Mouse (Mus musculus): ENCODE measurements around the gene Spred2. TPM values are rescaled to one million over a fixed set of nuclear protein-coding genes. Genes with fewer than 3 reads are reported as not detected.

Spred2 gene
- polyA plus RNA-seq, 1 experiment from 2014 or later: 7.3 TPM

DNA sequence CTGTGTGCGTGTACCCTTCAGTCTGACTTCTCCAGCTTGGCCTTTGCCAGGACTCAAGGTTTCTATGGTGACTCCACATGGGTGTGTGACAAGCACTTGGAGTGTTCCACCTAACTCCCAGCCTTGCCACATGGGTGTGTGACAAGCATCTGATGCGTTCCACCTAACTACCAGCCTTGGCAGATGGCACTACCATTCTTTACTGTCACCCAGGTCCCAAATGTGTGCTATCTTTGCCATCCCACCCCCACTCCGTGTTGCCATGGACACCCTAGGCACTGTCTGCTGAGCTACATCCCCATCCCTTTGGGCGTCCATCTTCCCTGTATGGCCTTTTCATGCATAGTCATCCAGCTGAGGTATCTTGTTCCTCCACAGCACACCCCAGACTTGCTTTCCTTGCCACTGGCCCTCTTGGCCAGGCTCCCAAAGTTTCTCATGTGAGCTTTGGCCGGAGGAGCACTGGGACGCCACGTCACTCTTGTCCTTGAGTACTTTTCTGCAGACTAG is 23.5 kb downstream of the Spred2 start:
- H3K36me3 ChIP-seq (replicated peaks): peaks cover 30% of the 10 kb centered on the region
- H3K4me3 ChIP-seq: no peak overlapping the region
- H3K4me1 ChIP-seq: peaks cover 42% of the 10 kb centered on the region
- no peak for DNase-seq (ENCODE audit: extremely low spot score, low spot score)
- no peak overlapping the region for H3K27ac ChIP-seq
- H3K9me3 ChIP-seq: peaks cover 4% of the 10 kb centered on the region; the same call in 1 of the 2 replicates
- WGBS: 93% methylated on average over 7 of the region's 7 CpGs
- H3K27me3 ChIP-seq (ENCODE audit: poor library complexity, severe bottlenecking): no peaks in the 10 kb centered on the region

- DNase-seq (ENCODE audit: extremely low spot score, low spot score): no peak
- H3K4me1 ChIP-seq: peaks cover 40% of the 10 kb centered on the region
- no peak overlapping the region for H3K4me3 ChIP-seq
- peaks cover 4% of the 10 kb centered on the region; the same call in 1 of the 2 replicates for H3K9me3 ChIP-seq
- H3K27me3 ChIP-seq (ENCODE audit: poor library complexity, severe bottlenecking): no peaks in the 10 kb centered on the region
- H3K36me3 ChIP-seq (replicated peaks): peaks cover 25% of the 10 kb centered on the region
- WGBS: 84% methylated on average over 5 of the region's 5 CpGs
- no peak overlapping the region for H3K27ac ChIP-seq
These were observed 25.6 kb downstream of the Spred2 start for GRCm38 (mm10) chr11:19949725-19950124.

DNA sequence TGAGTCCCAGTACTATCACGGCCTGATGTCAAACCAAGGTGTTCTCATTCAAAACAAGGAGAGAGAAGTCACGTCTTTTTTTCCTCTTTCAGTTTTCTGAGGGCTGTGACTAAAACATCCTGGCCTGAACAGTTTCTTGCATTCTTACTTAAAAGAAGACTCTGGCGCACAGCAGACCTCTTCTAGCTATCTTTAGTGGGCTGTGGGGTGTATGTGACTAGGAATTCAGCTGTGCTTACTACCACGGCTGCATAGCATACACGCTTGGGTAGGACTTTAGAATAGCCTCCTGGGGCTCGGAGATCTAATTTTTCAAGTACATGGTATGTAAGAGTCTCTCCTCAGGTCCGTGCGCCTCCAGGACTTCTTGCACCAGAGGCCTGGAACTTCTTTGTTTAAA is 26.0 kb downstream of the Spred2 start:
- WGBS: 88% methylated on average over 8 of the region's 8 CpGs
- Histone ChIP-seq H3K36me3 (replicated peaks) (peaks cover 24% of the 10 kb centered on the region), H3K4me1 (peaks cover 36% of the 10 kb centered on the region), H3K9me3 (peaks cover 4% of the 10 kb centered on the region; the same call in 1 of the 2 replicates), H3K27me3 (ENCODE audit: poor library complexity, severe bottlenecking) (no peaks in the 10 kb centered on the region), H3K4me3 (no peak overlapping the region), H3K27ac (0 out of 2 replicates have a peak overlapping the region, but pooled peaks have one; percentile 25)
- no peak for DNase-seq (ENCODE audit: extremely low spot score, low spot score)

GRCm38 (mm10) chr11:19952963-19953362 is 28.8 kb downstream of the Spred2 start:
- Histone ChIP-seq H3K27ac (no peak overlapping the region), H3K27me3 (ENCODE audit: poor library complexity, severe bottlenecking) (no peaks in the 10 kb centered on the region), H3K4me3 (no peak overlapping the region), H3K36me3 (replicated peaks) (peaks cover 12% of the 10 kb centered on the region; the same call in 1 of the 2 replicates), H3K9me3 (no peaks in the 10 kb centered on the region), H3K4me1 (peaks cover 26% of the 10 kb centered on the region)
- 77% methylated on average over 8 of the region's 8 CpGs for WGBS
- DNase-seq (ENCODE audit: extremely low spot score, low spot score): no peak

GRCm38 (mm10) chr11:19953919-19954318 is 29.7 kb downstream of the Spred2 start:
- H3K4me3 ChIP-seq: no peak overlapping the region
- H3K27ac ChIP-seq: no peak overlapping the region
- no peaks in the 10 kb centered on the region for H3K9me3 ChIP-seq
- peaks cover 12% of the 10 kb centered on the region; the same call in 1 of the 2 replicates for H3K36me3 ChIP-seq (replicated peaks)
- H3K27me3 ChIP-seq (ENCODE audit: poor library complexity, severe bottlenecking): no peaks in the 10 kb centered on the region
- DNase-seq (ENCODE audit: extremely low spot score, low spot score): no peak
- WGBS: 93% methylated on average over 7 of the region's 7 CpGs
- H3K4me1 ChIP-seq: peaks cover 26% of the 10 kb centered on the region

GRCm38 (mm10) chr11:19955069-19955468 is 30.9 kb downstream of the Spred2 start:
- Histone ChIP-seq H3K4me3 (no peak overlapping the region), H3K36me3 (replicated peaks) (peaks cover 12% of the 10 kb centered on the region; the same call in 1 of the 2 replicates), H3K27ac (no peak overlapping the region), H3K27me3 (ENCODE audit: poor library complexity, severe bottlenecking) (no peaks in the 10 kb centered on the region), H3K9me3 (no peaks in the 10 kb centered on the region), H3K4me1 (peaks cover 20% of the 10 kb centered on the region)
- no peak for DNase-seq (ENCODE audit: extremely low spot score, low spot score)
- WGBS: 90% methylated on average over 9 of the region's 9 CpGs

GRCm38 (mm10) chr11:19955701-19956100 is 31.5 kb downstream of the Spred2 start:
- 95% methylated on average over 6 of the region's 6 CpGs for WGBS
- no peaks in the 10 kb centered on the region for H3K27me3 ChIP-seq (ENCODE audit: poor library complexity, severe bottlenecking)

GRCm38 (mm10) chr11:19959006-19959405 is 34.8 kb downstream of the Spred2 start:
- Histone ChIP-seq H3K27ac (no peak overlapping the region), H3K36me3 (replicated peaks) (peaks cover 23% of the 10 kb centered on the region), H3K9me3 (no peaks in the 10 kb centered on the region), H3K27me3 (ENCODE audit: poor library complexity, severe bottlenecking) (no peaks in the 10 kb centered on the region), H3K4me3 (no peak overlapping the region), H3K4me1 (peaks cover 13% of the 10 kb centered on the region)
- no peak for DNase-seq (ENCODE audit: extremely low spot score, low spot score)
- WGBS: 91% methylated on average over 3 of the region's 3 CpGs

More at GRCm38 (mm10) chr11:19955701-19956100, 31.5 kb downstream of the Spred2 start:
- Histone ChIP-seq H3K27ac (no peak overlapping the region), H3K36me3 (replicated peaks) (peaks cover 12% of the 10 kb centered on the region; the same call in 1 of the 2 replicates), H3K9me3 (no peaks in the 10 kb centered on the region), H3K4me1 (peaks cover 15% of the 10 kb centered on the region; the same call in 1 of the 2 replicates), H3K4me3 (no peak overlapping the region)
- DNase-seq (ENCODE audit: extremely low spot score, low spot score): no peak

GRCm38 (mm10) chr11:19959897-19960296 is 35.7 kb downstream of the Spred2 start:
- no peak overlapping the region for H3K27ac ChIP-seq
- DNase-seq (ENCODE audit: extremely low spot score, low spot score): no peak
- H3K4me3 ChIP-seq: no peak overlapping the region
- peaks cover 23% of the 10 kb centered on the region for H3K36me3 ChIP-seq (replicated peaks)
- H3K27me3 ChIP-seq (ENCODE audit: poor library complexity, severe bottlenecking): no peaks in the 10 kb centered on the region
- no peaks in the 10 kb centered on the region for H3K9me3 ChIP-seq
- 82% methylated on average over 5 of the region's 5 CpGs for WGBS
- H3K4me1 ChIP-seq: peaks cover 18% of the 10 kb centered on the region

GRCm38 (mm10) chr11:19960541-19960940 is 36.4 kb downstream of the Spred2 start:
- Histone ChIP-seq H3K27me3 (ENCODE audit: poor library complexity, severe bottlenecking) (no peaks in the 10 kb centered on the region), H3K4me1 (peaks cover 24% of the 10 kb centered on the region), H3K36me3 (replicated peaks) (peaks cover 20% of the 10 kb centered on the region), H3K4me3 (no peak overlapping the region), H3K9me3 (no peaks in the 10 kb centered on the region), H3K27ac (no peak overlapping the region)
- WGBS: 97% methylated on average over 3 of the region's 3 CpGs
- no peak for DNase-seq (ENCODE audit: extremely low spot score, low spot score)

DNA sequence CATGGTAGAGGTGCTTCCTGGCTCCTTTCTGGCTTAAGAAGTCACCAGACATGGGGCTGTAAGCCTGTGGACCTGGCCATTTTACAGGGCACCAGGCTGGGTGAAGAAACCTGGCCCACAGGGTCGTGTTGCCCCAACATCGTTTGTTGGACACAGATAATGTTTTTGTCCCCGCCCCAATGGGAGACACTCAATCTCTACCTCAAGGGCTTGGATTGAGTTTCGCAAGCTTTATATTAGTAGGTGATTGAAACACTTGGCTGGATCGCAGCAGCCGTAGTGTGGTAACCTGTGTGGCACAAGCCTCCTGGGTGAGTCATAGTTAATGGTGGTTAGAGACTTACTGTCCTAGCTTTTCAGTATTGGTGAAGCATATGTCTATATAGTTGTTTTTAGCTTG is 36.9 kb downstream of the Spred2 start:
- Histone ChIP-seq H3K4me3 (no peak overlapping the region), H3K27ac (no peak overlapping the region), H3K27me3 (ENCODE audit: poor library complexity, severe bottlenecking) (no peaks in the 10 kb centered on the region), H3K36me3 (replicated peaks) (peaks cover 20% of the 10 kb centered on the region), H3K9me3 (no peaks in the 10 kb centered on the region), H3K4me1 (peaks cover 24% of the 10 kb centered on the region)
- DNase-seq (ENCODE audit: extremely low spot score, low spot score): no peak
- WGBS: 93% methylated on average over 6 of the region's 6 CpGs

DNA sequence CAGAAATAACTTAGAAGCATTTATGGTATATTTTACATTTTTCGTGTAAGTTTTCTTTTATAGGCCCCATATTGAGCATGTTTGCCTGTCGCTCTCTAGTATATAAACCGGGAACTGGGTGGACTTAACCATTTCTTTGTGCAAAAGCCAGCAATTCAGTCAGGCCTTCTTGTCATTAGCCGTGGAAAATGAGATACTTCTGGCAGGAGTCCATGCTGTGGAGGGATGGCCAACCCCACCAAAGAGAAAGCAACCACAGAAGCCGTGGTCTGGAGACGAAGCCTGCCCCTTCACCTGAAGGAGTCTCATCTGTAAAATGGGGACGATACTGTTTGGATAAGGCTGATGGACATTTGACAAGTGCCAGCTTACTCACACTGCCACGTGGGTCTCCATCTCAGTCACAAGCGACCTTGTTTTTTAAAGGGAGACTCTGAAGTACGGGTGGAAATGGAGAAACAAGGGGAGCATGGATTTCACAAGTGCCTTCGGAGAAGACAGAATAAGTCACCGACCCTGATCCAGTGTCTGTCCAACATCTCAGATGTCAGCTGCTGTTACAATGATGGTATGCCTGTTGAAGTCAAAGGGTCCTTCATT is 37.7 kb downstream of the Spred2 start:
- DNase-seq (ENCODE audit: extremely low spot score, low spot score): no peak
- Histone ChIP-seq H3K27ac (no peak overlapping the region), H3K4me1 (peaks cover 24% of the 10 kb centered on the region), H3K36me3 (replicated peaks) (peaks cover 20% of the 10 kb centered on the region), H3K9me3 (no peaks in the 10 kb centered on the region), H3K27me3 (ENCODE audit: poor library complexity, severe bottlenecking) (no peaks in the 10 kb centered on the region), H3K4me3 (no peak overlapping the region)
- WGBS: 95% methylated on average over 12 of the region's 12 CpGs

DNA sequence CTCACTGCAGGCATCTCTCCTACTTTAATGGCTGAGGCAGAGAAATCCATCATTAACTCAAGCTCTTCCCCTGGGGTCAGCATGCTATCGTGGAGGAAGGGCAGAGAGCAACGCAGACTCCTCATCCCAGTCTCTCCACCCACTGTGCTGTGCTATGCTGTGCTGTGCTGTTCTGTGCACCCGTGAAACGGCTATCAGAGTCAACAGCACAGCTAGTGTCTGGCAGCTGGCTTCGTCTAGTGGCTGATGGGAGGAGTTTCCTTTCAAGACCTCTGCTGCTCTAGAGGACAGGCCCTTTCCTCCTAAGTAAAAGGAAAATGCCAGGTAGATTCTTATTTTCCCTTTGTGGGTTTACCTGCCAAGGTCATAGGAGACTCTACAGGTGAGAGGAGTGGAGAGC is 38.6 kb downstream of the Spred2 start:
- Histone ChIP-seq H3K27me3 (ENCODE audit: poor library complexity, severe bottlenecking) (no peaks in the 10 kb centered on the region), H3K9me3 (no peaks in the 10 kb centered on the region), H3K27ac (no peak overlapping the region), H3K4me3 (no peak overlapping the region), H3K36me3 (replicated peaks) (peaks cover 20% of the 10 kb centered on the region), H3K4me1 (peaks cover 24% of the 10 kb centered on the region)
- 67% methylated on average over 5 of the region's 5 CpGs for whole genome bisulfite sequencing
- DNase-seq (ENCODE audit: extremely low spot score, low spot score): no peak
